Mouse (Mus musculus): Measurements from ENCODE around the gene Tpcn2.

Gene Tpcn2

DNA sequence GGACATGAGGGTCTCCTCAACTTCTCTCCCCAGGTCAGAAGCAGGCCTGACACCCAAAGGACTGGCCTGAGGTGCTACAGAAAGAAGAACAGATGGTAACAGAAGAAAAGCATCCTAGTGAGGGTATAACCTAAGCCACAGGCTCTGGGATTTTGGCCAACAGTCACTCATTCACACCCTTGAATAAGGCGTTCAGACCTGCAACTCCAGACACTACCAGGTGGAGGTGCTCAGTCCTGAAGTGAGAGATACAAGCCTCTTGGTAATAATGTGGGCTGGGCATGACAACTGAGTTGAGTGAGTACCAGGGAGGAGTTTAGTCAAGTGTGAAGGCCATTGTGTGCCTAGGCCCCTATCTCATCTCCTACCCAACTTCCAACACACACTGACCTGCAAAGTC lies 129.7 kb downstream of the Tpcn2 start:
- DNase-seq (ENCODE audit: low spot score): no peak

DNA sequence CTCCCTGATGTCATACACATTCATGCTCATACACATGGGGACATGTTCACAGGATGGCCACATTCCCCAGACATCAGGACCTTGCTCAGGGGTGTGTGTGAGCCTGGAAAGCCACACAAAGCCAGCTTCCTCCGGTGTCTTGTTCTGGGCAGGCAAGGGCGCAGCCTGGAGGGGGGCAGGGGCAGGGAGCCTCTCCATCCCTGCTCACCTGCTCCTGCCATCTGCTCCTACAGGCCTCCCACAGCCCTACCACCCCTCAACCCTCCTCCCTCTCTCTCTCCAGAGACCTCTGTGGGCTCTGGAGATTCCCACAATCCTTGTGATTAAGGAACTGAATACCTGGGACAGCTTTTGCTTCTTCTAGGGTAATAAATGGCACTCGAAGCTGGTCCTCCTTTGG lies 132.0 kb downstream of the Tpcn2 start:
- no peak for DNase-seq (ENCODE audit: low spot score)

DNA sequence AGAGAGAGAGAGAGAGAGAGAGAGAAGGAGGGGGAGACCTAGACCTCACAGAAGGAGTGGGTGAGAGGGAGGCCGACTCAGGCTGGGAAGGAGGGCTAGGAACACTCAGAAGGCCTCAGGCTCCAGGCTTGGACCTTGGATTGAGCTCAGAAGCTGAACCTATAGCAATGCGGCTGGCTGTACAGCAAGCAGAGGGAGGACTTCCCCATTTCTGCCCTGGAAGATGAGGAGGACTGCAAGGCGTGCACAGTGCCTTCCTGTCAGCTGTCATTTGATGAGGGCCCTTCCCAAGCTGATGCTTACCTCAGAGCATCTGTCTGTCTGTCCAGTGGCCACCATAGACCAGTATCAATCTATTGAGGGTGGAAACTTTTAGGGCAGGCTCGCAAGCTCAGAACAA lies 134.9 kb downstream of the Tpcn2 start:
- DNase-seq (ENCODE audit: low spot score): no peak

DNA sequence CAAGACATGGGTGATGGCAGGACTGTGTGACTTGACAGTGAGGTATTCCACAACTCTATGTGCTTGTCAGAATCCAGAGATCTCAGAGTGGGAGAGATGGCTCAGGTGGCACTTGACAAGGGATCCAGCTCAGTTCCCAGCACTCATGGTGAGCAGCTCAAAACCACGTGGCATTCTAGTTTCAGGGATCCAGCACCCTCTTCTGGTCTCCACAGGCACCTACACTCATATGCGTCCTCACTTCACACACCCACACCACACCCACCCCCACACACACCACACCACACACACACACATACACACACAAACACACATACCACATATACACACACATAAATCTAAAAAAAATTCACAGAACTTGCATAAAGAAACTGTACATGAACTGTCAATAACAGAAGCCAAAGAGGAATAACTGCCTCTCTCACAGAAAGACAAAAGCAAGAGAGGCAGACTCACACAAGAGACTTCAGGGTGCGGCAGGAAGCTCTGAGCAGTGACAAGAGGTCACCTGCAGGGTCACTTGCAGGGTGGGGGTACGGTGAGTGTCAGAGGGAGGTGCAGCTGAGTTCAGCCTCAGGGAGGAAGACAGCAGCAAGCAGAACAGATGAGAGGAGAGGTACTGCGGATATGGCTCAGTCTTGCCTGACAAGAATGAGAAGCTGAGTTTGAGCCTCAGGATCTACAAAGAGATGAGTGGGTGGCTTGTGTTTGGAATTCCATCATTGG lies 135.7 kb downstream of the Tpcn2 start:
- DNase-seq (ENCODE audit: low spot score): no peak

DNA sequence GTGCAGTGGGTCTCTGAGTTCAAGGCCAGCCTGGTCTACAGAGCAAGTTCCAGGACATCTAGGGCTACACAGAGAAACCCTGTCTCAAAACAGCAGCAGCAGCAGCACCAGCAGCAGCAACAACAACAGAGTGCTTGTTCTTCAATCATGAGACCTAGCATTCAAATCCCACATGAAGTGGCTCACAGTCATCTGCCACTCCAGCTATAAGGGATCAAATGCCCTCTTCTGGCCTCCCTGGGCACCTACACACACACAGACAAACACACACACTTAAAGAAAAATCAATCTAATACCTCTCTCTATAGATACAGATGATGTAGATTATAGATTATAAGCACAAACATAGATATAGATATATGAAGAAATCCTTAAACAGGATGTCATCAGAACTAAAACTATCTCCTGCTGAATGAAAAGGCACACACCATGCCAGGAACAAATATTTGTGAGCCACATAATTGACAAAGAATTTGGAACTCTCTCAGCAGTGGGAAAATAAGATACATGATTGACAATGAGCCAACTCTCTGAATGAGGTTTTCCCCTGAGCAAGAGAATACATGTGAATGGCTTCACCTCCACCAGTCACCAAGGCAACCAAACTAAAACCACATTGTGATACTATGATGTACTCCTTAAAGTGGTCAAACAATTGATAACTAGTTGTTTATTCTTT lies 137.4 kb downstream of the Tpcn2 start:
- no peak for DNase-seq (ENCODE audit: low spot score)

DNA sequence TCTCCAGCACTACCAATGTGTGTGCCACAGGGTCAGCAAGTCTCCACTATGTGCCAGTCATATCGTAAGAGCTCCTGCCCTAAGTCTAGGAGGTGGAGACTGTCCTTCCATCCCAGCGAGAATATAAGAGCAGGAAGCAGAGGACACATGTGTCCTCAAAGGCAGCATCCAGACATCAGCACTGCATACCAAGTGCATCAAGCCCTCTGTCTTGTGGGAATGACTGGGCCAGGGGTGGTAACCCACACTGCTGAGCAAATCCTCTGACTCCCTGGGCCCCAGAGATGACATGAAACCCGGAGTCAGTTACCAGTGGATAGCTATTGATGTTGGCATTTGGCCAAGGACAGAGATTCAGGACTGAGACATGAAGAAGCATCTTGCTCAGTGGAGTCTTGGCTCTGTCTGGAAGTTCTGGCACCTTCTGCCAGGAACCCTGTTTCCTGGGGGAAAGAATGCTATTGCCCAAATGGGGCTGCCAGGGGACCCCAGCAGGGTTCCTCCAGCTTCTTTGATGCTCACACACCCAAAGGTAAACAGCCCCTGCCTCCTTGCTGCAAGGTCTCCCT lies 140.2 kb downstream of the Tpcn2 start:
- DNase-seq (ENCODE audit: low spot score): no peak

DNA sequence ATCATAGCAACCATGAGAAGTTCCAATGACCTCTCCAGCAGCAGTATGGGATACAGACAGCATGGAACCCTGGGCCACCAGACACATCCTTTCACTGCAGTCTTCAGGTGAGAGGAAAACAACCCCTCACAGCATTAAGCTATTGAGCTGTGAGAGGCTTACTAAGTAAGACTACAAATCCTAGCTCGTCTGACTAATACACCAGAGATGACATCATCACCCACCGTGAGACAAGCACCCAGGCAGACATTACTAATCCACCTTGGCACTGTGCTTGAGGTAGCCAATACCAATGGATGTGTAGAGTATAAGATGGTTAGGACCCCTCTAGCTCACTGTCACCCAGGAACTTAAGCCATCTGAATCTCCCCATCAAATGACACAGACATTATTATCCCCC lies 143.2 kb downstream of the Tpcn2 start:
- DNase-seq (ENCODE audit: low spot score): no peak

DNA sequence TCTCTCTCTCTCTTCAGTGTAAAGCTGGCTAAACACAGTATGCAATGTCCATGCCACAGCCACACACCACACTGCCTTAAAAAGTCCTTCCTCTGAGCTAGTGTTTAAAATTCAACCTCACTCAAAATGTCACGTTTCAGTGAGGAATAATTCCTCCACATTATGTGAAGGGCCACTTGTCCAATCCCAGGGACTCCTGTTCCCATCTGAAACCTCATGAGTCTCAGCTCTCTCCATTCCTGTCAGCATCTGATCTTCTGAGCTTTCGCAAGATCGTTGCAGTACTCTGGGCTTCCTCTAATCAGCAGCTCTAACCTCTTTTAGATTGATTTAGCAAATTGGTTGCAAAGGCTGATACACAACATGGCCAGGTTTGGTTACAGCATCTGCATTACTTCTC lies 144.2 kb downstream of the Tpcn2 start:
- no peak for DNase-seq (ENCODE audit: low spot score)

DNA sequence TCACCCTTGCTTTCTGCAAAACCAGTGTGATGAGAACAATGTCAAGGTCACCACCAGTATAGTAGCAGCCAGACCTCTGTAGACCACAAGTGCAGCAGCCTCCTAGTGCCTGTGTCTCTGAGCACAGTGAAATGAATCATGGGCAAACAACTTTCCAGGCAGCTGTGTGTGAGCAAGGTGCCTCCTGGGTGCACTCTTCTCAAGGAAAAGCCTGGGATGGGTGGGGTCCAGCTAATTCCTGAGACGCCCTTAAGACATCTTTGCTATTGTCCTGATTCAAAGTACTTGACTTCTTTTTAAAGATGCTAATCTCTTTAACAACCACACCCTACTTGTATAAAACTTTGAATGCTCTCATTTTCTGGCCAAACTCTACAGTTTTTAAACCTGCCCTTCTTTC lies 144.7 kb downstream of the Tpcn2 start:
- DNase-seq (ENCODE audit: low spot score): no peak

DNA sequence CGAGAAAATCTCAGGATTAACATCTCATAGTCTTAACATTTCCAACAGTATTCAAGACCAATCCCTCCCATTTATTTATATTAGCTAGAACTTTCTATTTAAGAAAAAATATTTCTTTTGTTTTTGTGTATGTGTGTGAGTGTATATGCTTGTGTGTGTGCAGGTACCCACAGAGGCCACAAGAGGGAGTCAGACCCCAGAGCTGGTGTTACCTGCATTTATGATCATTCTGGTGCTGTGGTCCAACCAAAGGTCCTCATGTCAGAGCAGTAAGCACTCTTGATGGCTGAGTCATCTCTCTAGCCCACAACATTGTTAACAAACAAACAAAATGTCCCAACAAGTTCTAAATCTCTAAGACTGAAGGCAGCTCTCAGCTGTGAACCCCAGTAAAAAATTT lies 145.9 kb downstream of the Tpcn2 start:
- DNase-seq (ENCODE audit: low spot score): no peak

DNA sequence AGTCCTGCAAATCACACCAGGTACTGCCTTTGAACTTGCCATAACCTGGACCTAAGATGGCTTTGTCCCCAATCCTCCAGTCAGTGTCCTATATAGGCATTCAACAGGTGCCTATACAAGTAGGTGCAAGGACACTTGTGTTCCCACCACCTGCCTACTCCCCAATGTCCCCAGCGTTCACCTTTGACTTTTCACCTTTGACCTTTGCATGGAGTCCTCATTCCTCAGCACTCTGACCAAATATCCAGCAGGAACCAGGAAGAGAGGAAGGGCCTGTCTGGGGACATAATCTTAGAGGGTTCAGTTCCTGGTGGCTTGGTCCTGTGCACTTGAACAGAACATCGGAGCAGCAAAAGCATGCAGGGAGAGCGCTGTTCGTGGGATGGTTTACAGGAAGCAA lies 147.0 kb downstream of the Tpcn2 start:
- DNase-seq (ENCODE audit: low spot score): no peak
